Mouse (Mus musculus) adrenal gland, postnatal 10 days (tissue): ENCODE results near the gene Trim52. TPM values are rescaled to one million over a fixed set of nuclear protein-coding genes. Genes with fewer than 3 reads are reported as not detected.

ENCODE experiments used
- total RNA-seq, 2 experiments: library from RNA; stranded (reverse); gene quantifications; 2 replicates each; pipeline ENCODE4 v1.2.3; 2021

The Trim52 gene
- total RNA-seq, 2 experiments from 2014 or later = not detected

Other genes starting within 250 kb of the Trim52 start
- gene Spry2, start 209.4 kb upstream of the Trim52 start, total RNA-seq = 10 to 100 TPM; 39.4 to 41.3 TPM